Mouse (Mus musculus) liver, embryonic 13.5 days (tissue): ENCODE measurements around the gene Mmp20. TPM values are rescaled to one million over a fixed set of nuclear protein-coding genes. Genes with fewer than 3 reads are reported as not detected.
A peak's percentile ranks its signal among the peaks of the same experiment; 100 is the strongest.

Experiments
- ATAC-seq: fragments of 200-750 bp; cut with Nextera tagmentation; 2 replicates; pipeline ENCODE4 v1.8.0; 2017; ENCODE audit warnings: low read depth, mild to moderate bottlenecking, moderate number of reproducible peaks, moderate library complexity
- DNase-seq: peaks from one replicate; pipeline ENCODE4 v3.0.0; 2022
- H3K27ac ChIP-seq: fragments of 300-500 bp; sonication (generic); 2 replicates; pipeline ENCODE4 v1.5.1; 2015; ENCODE audit warnings: moderate library complexity, mild to moderate bottlenecking, inconsistent platforms
- H3K27me3 ChIP-seq: fragments of 300-500 bp; sonication (generic); 2 replicates; pipeline ENCODE4 v1.6.1; 2015; ENCODE audit warnings: mild to moderate bottlenecking, inconsistent platforms
- H3K36me3 ChIP-seq: fragments of 300-500 bp; sonication (generic); 2 replicates; pipeline ENCODE4 v1.6.1; 2015; ENCODE audit warnings: mild to moderate bottlenecking, inconsistent platforms
- H3K4me1 ChIP-seq: fragments of 300-500 bp; sonication (generic); replicated peaks from 2 replicates; pipeline ENCODE4 v1.6.1; 2015; ENCODE audit warnings: inconsistent platforms
- H3K4me2 ChIP-seq: fragments of 300-500 bp; sonication (generic); 2 replicates; pipeline ENCODE4 v1.6.1; 2015; ENCODE audit warnings: inconsistent platforms, mild to moderate bottlenecking, moderate library complexity
- H3K4me3 ChIP-seq: fragments of 300-500 bp; sonication (generic); replicated peaks from 2 replicates; pipeline ENCODE4 v1.5.1; 2015; ENCODE audit warnings: mild to moderate bottlenecking, inconsistent platforms
- H3K9ac ChIP-seq: fragments of 300-500 bp; sonication (generic); 2 replicates; pipeline ENCODE4 v1.6.1; 2015; ENCODE audit warnings: mild to moderate bottlenecking, inconsistent platforms
- H3K9me3 ChIP-seq: fragments of 300-500 bp; sonication (generic); replicated peaks from 2 replicates; pipeline ENCODE4 v1.6.1; 2016; ENCODE audit warnings: inconsistent platforms
- WGBS: fragments of 180-500 bp; shearing (Covaris S2); methylation state at CpG from one replicate; pipeline ENCODE4 v1.1.7; 2015; ENCODE audit not compliant: insufficient replicate concordance; 5-methylcytosine and 5-hydroxymethylcytosine counted together
- polyA plus RNA-seq: library from polyadenylated mRNA; unstranded; fragments of >200 nt; fragmentation: Nextera tagmentation; extraction: Ambion mirVana; gene quantifications from 2 replicates; pipeline ENCODE4 v1.2.1, GENCODE M21; 2015

The Mmp20 gene
- not detected in 2 replicates for polyA plus RNA-seq

DNA sequence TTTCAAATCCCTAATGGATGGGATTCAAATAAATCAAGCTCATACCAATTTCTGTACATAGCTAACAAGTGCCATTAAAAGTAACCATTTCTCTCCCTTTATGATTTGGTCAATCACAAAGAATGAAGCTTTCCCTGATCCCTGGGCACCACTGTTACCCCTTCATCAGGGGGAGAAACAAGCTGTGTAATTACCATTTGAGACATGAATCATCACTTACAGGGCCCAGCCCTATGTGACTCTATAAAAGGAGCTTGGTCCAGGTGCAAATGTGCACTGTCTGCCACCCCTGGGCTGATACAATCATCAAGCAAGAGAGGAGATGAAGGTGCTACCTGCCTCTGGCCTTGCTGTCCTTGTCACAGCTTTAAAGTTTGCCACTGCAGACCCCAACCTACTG lies at the start of gene Mmp20:
Gene Mmp20, plus strand, starts transcription at position 301 of the 400 bp plus-strand sequence.
- Histone ChIP-seq H3K27ac (no peak within 1 kb of the TSS), H3K36me3 (no peaks in the 10 kb centered on the region), H3K4me2 (no peak within 1 kb of the TSS), H3K4me1 (no peaks in the 10 kb centered on the region), H3K27me3 (no peaks in the 10 kb centered on the region), H3K9ac (no peak within 1 kb of the TSS), H3K4me3 (no peak within 1 kb of the TSS), H3K9me3 (no peaks in the 10 kb centered on the region)
- ATAC-seq (no peak), DNase-seq (no peak)

DNA sequence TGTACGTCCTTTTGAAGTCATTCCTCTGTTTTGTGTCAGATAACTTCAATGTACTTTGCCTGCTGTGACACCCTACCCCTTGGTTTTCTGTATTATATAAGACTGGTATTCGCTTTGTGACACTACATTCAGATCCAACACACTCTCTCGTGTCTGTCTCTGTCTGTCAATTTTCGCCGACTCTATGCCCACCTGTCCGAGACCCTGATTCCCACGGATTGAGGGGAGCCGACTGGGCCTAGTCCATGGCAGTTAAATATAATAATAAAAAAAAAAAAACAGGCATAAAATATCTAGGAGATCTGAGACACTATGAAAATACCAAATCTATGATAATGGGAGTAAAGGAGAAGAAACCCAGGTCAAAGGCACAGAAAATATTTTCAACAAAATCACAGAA lies 38.0 kb upstream of the Mmp20 start:
- no peak for ATAC-seq
- Histone ChIP-seq H3K27me3 (no peaks in the 10 kb centered on the region), H3K9ac (no peak overlapping the region), H3K27ac (no peak overlapping the region), H3K36me3 (no peaks in the 10 kb centered on the region), H3K9me3 (no peaks in the 10 kb centered on the region), H3K4me2 (no peak overlapping the region), H3K4me3 (no peak overlapping the region), H3K4me1 (no peaks in the 10 kb centered on the region)
- 55% methylated on average over 8 of the region's 8 CpGs for WGBS
- no peak for DNase-seq

DNA sequence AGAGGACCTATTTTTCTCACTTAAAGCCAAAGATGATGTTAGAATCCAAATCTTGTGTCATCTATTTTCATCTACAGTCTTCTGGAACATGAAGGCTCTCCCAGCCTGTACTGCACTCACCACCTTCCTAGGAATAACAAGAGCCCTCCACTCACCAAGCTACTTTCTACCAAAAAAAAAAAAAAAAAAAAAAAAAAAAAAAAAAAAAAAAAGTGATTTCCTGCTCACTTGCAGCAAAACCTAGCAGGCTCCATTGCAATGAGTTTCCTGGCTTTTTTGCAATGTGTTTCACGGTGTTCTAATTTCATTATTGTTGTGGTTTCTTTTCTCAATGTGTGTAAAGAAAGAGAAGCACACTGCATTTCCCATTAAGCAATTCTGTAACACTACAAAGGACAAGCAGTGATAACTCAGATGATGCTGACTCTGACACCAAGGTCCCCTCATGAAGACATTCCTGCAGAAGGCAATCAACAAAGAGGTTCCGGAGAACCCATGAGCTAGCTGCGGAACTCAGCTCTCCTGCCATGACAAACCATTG lies 34.7 kb upstream of the Mmp20 start:
- DNase-seq = no peak
- no peak overlapping the region for H3K9ac ChIP-seq
- no peaks in the 10 kb centered on the region for H3K27me3 ChIP-seq
- H3K36me3 ChIP-seq = no peaks in the 10 kb centered on the region
- no peak for ATAC-seq
- H3K9me3 ChIP-seq = no peaks in the 10 kb centered on the region
- H3K4me3 ChIP-seq = no peak overlapping the region
- H3K4me1 ChIP-seq = peaks cover 3% of the 10 kb centered on the region; the same call in 1 of the 2 replicates
- 72% methylated on average over 3 of the region's 3 CpGs for WGBS
- no peak overlapping the region for H3K27ac ChIP-seq
- H3K4me2 ChIP-seq = no peak overlapping the region

DNA sequence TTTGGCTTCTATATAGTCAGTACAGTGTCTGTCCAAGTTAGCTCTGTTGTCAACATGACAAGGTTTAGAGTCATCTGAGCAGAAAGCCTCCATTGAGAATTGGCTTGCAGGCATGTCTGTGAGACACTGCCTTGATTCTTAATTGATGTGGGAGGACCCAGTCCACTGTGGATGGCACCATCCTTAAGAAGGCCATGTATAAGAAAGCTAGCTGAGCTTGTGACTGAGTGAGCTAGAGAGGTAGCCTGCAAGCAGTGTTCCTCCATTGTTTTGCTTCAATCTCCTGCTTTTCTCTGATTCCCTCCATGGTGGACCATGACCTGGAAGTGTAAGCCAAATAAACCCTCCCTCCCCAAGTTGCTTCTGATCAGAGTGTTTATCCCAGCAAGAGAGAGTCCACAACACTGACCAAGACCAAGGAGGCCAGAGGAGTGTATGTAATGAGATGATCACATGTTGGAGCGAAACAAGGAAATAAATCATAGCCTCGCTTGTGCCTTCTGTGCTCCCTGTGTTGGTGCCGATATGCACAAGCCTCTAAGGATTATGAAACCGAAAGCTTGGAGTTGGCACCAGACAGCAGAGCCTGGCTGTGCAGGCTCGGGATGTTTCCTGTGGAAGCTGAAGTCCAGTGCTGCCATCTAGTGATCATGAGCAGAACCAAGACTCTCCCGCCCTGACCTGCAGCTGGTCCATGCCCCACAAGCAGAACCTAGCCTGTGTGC lies 33.1 kb upstream of the Mmp20 start:
- Histone ChIP-seq H3K27ac (no peak overlapping the region), H3K4me3 (peak overlapping the region; percentile 26), H3K9ac (0 out of 2 replicates have a peak overlapping the region, but pooled peaks have one; percentile 10), H3K4me1 (peaks cover 7% of the 10 kb centered on the region; the same call in 1 of the 2 replicates), H3K4me2 (peak overlapping the region; percentile 33), H3K36me3 (no peaks in the 10 kb centered on the region), H3K27me3 (no peaks in the 10 kb centered on the region), H3K9me3 (no peaks in the 10 kb centered on the region)
- peak; percentile 89 for ATAC-seq
- 13% methylated on average over 6 of the region's 6 CpGs for WGBS
- DNase-seq = peak; percentile 27

DNA sequence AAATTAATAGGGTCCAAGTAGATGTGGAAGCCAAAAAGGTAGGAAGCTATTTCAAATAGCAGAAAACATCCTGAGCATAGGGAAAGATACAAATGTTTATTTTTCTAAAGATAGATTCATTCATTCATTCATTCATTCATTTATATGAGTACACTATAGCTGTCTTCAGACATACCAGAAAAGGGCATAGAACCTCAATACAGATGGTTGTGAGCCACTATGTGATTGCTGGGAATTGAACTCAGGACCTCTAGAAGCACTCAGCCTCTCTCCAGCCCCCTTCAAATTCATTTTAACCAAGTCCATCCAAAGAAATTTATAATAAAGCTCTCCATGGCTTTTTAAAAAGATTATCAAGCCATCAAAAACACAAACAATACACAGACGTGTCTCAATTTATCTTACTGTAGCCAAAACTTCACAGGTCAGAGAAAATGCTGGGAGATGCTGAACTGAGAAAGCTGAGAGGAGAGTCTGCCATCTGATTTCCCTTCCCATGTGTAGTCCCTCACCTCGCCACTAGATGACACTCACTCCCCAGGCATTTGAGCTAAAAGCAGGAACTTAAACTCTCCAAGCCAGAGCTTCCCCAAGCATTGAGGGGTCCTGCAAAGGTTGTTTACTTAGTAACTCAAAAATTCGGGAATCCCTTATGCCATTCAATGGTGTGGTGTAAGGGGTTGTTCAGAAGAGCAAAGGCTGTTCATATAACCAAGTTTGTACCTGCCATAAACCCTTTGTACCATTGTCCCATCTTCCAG lies 24.9 kb upstream of the Mmp20 start:
- DNase-seq (peak; percentile 17), ATAC-seq (no peak)
- Histone ChIP-seq H3K27ac (no peak overlapping the region), H3K36me3 (no peaks in the 10 kb centered on the region), H3K9me3 (no peaks in the 10 kb centered on the region), H3K4me2 (no peak overlapping the region), H3K9ac (no peak overlapping the region), H3K4me1 (0 out of 2 replicates have a peak, but pooled peaks cover 4% of the 10 kb centered on the region), H3K4me3 (no peak overlapping the region), H3K27me3 (no peaks in the 10 kb centered on the region; the same call in 1 of the 2 replicates)
- WGBS = 0% methylated on average over 3 of the region's 3 CpGs

DNA sequence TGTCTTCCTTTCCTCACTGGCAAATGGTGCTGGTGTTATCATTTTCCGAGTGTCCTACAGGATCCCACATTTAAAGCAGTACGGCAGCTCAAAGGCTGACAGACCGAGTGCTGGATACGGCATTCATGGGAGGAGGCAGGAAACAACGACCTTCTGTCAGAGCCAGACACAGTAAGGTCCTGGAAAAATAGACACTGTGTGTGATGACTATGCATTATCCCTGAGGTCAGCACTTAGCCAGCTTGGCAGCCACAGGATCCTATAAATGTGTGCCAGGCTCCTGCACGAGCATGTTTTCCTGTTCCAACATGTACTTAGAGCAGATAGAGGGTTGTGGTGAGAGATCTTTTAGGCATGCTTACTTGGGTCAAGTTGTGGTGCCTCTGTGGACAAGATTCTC lies 24.0 kb upstream of the Mmp20 start:
- no peak overlapping the region for H3K4me3 ChIP-seq
- no peaks in the 10 kb centered on the region for H3K9me3 ChIP-seq
- DNase-seq = no peak
- ATAC-seq = no peak
- H3K36me3 ChIP-seq = no peaks in the 10 kb centered on the region
- H3K4me1 ChIP-seq = 0 out of 2 replicates have a peak, but pooled peaks cover under 1% of the 10 kb centered on the region
- no peak overlapping the region for H3K27ac ChIP-seq
- no peak overlapping the region for H3K9ac ChIP-seq
- H3K4me2 ChIP-seq = no peak overlapping the region
- no peaks in the 10 kb centered on the region; the same call in 1 of the 2 replicates for H3K27me3 ChIP-seq
- WGBS = 57% methylated on average over 6 of the region's 6 CpGs

DNA sequence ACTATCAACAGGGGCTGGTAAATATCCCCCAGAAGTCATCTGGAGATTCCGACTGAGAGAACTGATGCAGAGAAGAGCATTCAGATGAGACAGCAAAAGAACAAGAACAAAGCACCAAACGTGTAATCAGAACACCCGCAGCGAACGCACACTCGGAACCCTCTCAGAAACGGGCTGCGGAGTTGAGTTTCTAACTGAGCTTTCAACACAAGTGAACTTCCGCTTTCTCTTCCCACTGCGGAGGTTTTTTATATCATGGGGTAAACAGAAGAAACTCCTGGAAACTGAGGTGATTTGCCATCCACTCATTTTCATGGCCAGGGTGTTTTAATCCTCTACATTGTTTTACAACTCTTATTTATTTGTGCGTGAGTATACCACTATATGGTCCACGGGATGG lies 22.4 kb upstream of the Mmp20 start:
- no peaks in the 10 kb centered on the region for H3K36me3 ChIP-seq
- DNase-seq = no peak
- ATAC-seq = no peak
- H3K27ac ChIP-seq = no peak overlapping the region
- no peak overlapping the region for H3K4me2 ChIP-seq
- no peaks in the 10 kb centered on the region for H3K4me1 ChIP-seq
- H3K4me3 ChIP-seq = no peak overlapping the region
- no peak overlapping the region for H3K9ac ChIP-seq
- 74% methylated on average over 12 of the region's 12 CpGs for WGBS
- H3K9me3 ChIP-seq = no peaks in the 10 kb centered on the region; the same call in 1 of the 2 replicates
- no peaks in the 10 kb centered on the region; the same call in 1 of the 2 replicates for H3K27me3 ChIP-seq

DNA sequence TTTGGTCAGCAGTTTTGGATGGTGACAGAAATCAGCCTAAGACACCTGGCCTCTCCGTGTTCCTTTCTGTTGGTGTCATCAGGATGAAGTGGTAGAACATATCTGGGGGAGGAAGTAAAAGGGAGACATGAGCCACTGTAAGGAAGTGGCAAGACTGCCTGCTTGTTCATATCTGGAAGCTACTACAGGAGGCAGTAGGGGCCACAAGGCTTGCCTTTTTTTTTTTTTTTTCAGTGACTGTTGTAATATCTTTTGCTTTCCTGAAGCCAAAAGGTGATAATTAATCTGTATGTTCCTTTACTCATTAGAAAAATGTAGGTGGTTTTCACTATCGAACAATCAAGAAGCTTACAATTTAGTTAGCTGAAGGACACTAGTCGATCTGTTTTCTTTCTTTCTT lies 5.4 kb upstream of the Mmp20 start:
- H3K4me2 ChIP-seq = no peak overlapping the region
- H3K27ac ChIP-seq = no peak overlapping the region
- no peaks in the 10 kb centered on the region for H3K9me3 ChIP-seq
- H3K36me3 ChIP-seq = no peaks in the 10 kb centered on the region
- H3K4me3 ChIP-seq = no peak overlapping the region
- no peaks in the 10 kb centered on the region for H3K27me3 ChIP-seq
- no peaks in the 10 kb centered on the region for H3K4me1 ChIP-seq
- no peak for ATAC-seq
- WGBS = 52% methylated on average over 3 of the region's 3 CpGs
- no peak overlapping the region for H3K9ac ChIP-seq
- DNase-seq = no peak

DNA sequence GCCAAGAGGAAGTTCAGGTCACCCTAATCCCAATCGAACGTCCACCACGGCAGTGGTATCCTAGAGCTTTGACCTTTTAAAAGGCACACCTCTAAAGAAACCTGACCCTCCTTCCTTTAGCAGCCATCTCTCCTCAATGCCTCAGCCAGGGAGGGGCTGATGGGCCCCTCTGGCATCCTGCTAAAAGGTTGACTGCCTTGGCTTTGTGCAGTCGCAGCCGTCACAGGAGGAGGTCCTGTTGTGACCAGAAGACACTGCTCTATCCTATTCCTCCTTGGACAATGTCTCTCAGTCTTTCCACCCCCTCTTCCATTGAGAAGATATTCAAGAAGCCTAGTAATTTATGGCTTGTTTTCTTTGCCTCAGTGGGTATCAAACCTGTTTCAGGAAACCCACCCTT lies 5.9 kb downstream of the Mmp20 start:
- no peak for DNase-seq
- H3K4me2 ChIP-seq = no peak overlapping the region
- no peaks in the 10 kb centered on the region for H3K36me3 ChIP-seq
- H3K27me3 ChIP-seq = no peaks in the 10 kb centered on the region
- no peak overlapping the region for H3K4me3 ChIP-seq
- H3K27ac ChIP-seq = no peak overlapping the region
- H3K9ac ChIP-seq = no peak overlapping the region
- WGBS = 52% methylated on average over 5 of the region's 5 CpGs
- H3K4me1 ChIP-seq = no peaks in the 10 kb centered on the region
- no peak for ATAC-seq
- H3K9me3 ChIP-seq = no peaks in the 10 kb centered on the region

DNA sequence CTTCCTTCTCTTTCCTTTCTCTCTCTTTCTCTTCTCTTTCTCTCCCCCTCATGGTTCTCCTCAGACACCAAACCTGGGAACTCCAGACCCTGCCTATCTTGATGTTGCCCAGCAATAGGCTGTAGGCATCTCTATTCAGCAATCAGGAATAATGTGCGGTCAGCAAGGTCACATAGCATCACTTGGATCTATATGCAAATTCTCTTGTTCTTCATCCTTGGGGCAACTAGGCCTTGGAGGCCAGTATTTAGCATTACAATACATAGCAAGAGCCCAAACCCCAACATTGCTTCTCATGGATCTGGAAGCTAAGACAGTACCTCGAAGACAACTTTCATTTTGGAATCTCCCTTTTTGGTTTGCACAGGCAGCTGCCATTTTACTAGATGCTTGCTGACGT lies 19.9 kb downstream of the Mmp20 start:
- no peak for ATAC-seq
- Histone ChIP-seq H3K36me3 (no peaks in the 10 kb centered on the region), H3K4me2 (no peak overlapping the region), H3K4me3 (no peak overlapping the region), H3K9me3 (no peaks in the 10 kb centered on the region), H3K27me3 (no peaks in the 10 kb centered on the region), H3K4me1 (no peaks in the 10 kb centered on the region), H3K27ac (no peak overlapping the region), H3K9ac (no peak overlapping the region)
- no peak for DNase-seq
- 57% methylated on average over 3 of the region's 3 CpGs for WGBS

DNA sequence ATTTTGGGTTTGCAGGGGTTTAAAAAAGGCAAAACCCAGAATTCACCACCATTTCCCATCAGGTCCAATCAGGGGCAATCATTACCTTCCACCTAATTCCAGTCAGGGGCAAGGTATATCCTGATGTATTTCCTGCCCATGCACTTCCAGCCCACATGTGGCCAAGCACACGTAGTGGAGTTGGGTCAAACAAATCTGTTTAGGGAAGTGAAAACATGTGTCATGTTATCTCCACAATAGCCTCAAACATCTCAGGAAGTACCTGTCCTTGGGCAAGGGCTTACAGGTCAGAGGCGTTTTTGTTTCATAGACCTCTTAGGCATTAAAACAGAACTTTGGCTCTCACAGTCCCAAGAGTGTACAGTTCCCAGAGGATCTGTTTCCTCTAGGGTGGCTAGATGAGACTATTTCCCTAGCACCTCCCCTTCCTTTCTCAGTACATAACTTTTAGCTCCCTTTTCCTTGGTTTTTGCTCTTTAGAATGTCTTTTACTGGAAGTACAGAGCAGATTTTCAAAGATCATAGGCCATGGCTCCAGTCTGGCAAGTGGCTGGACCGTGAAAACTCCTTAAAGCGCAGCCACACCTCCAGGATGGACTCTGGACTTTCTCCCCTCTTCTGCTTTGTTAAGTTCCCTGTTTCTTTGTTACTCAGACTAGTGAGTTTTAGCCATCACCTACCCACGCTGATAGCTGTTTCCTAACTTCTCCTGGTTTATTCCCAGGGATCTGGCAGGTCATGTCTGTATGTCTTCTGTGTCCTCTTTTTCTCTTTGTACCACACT lies 22.6 kb downstream of the Mmp20 start:
- no peak for ATAC-seq
- no peak overlapping the region for H3K27ac ChIP-seq
- H3K9me3 ChIP-seq = no peaks in the 10 kb centered on the region

More for the DNA sequence above, 22.6 kb downstream of the Mmp20 start:
- H3K4me3 ChIP-seq = no peak overlapping the region
- 38% methylated on average over 5 of the region's 5 CpGs for WGBS
- H3K9ac ChIP-seq = no peak overlapping the region
- DNase-seq = no peak
- H3K36me3 ChIP-seq = no peaks in the 10 kb centered on the region
- no peak overlapping the region for H3K4me2 ChIP-seq
- H3K4me1 ChIP-seq = no peaks in the 10 kb centered on the region
- no peaks in the 10 kb centered on the region for H3K27me3 ChIP-seq
